Comparison of ENCODE assay signal across 8 mouse cellular contexts in genomic region chr4:133832945-133833874, GRCm38 (mm10). TPM values are rescaled to one million over a fixed set of nuclear protein-coding genes. Genes with fewer than 3 reads are reported as not detected.
DNase-seq lines count a peak whose midpoint lies in the region; ATAC-seq and TF ChIP-seq lines count a peak whose summit lies in the region.
"Had no signal": no experiment of that assay in that cellular context is flagged by ENCODE, and none has a peak within 500 bp of the region (broad histone marks: within the 10 kb centered on the region; RNA-seq: fewer than 3 reads in every experiment).

No protein-coding gene starts in this region.

- H3K36me3 ChIP-seq in kidney, postnatal 0 days (ENCODE audit: insufficient read depth, low read length): no peaks in the 10 kb centered on the region
- no peaks in the 10 kb centered on the region for H3K36me3 ChIP-seq in heart, embryonic 15.5 days
- H3K36me3 ChIP-seq: neural tube, embryonic 13.5 days had no signal

- no peak overlapping the region for H3K27ac ChIP-seq in kidney, postnatal 0 days
- H3K27ac ChIP-seq in heart, embryonic 15.5 days: peak overlapping the region; percentile 41; the same call in 1 of the 2 replicates
- H3K27ac ChIP-seq: neural tube, embryonic 13.5 days had no signal

- no peak overlapping the region for H3K9ac ChIP-seq in kidney, postnatal 0 days (ENCODE audit: low read depth, low read length)
- no peak overlapping the region for H3K9ac ChIP-seq in heart, embryonic 15.5 days
- H3K9ac ChIP-seq: neural tube, embryonic 13.5 days had no signal

- ATAC-seq in kidney, postnatal 0 days (replicated peaks; ENCODE audit: low FRiP score, low read depth): no peak
- ATAC-seq in heart, embryonic 15.5 days (replicated peaks; ENCODE audit: insufficient number of reproducible peaks, insufficient read depth, low FRiP score, low read depth): no peak; the same call in 1 of the 2 replicates
- ATAC-seq in megakaryocyte progenitor cell, adult 5-6 weeks (replicated peaks; ENCODE audit: poor library complexity): peak; percentile 40
- no peak for ATAC-seq in megakaryocyte-erythroid progenitor cell, adult 5-6 weeks (replicated peaks; ENCODE audit: low FRiP score, low TSS enrichment, poor library complexity, severe bottlenecking)

- TF ChIP-seq CTCF in kidney, postnatal 0 days (IDR thresholded peaks at IDR 0.05; ENCODE audit: low read depth): peak; percentile 59

- no peak overlapping the region for H3K4me3 ChIP-seq in kidney, postnatal 0 days (replicated peaks; ENCODE audit: low read depth, low read length)
- H3K4me3 ChIP-seq in heart, embryonic 15.5 days: no peak overlapping the region
- H3K4me3 ChIP-seq: neural tube, embryonic 13.5 days had no signal

- WGBS in kidney, postnatal 0 days: 56% methylated on average over 15 of the region's 15 CpGs
- 47% methylated on average over 15 of the region's 15 CpGs for WGBS in heart, embryonic 15.5 days

- peak; percentile 72 for DNase-seq in kidney, postnatal 0 days (ENCODE audit: low spot score)
- no peak for DNase-seq in kidney, adult 11 months
- peak; percentile 96 for DNase-seq in R1 (ENCODE audit: low read depth, low spot score)
- no peak for DNase-seq in layer of hippocampus, postnatal 36 days

- no peak overlapping the region for H3K4me2 ChIP-seq in kidney, postnatal 0 days (ENCODE audit: low read length)
- no peak overlapping the region for H3K4me2 ChIP-seq in heart, embryonic 15.5 days
- H3K4me2 ChIP-seq: neural tube, embryonic 13.5 days had no signal

- H3K4me1 ChIP-seq in kidney, postnatal 0 days (replicated peaks; ENCODE audit: insufficient read depth, low read length): 0 out of 2 replicates have a peak, but pooled peaks cover 4% of the 10 kb centered on the region
- H3K4me1 ChIP-seq in heart, embryonic 15.5 days (replicated peaks): peaks cover 14% of the 10 kb centered on the region

- H3K9me3 ChIP-seq in kidney, postnatal 0 days (replicated peaks; ENCODE audit: low read length): no peaks in the 10 kb centered on the region
- H3K9me3 ChIP-seq in heart, embryonic 15.5 days (replicated peaks): no peaks in the 10 kb centered on the region
- H3K9me3 ChIP-seq: neural tube, embryonic 13.5 days had no signal

- H3K27me3 ChIP-seq in kidney, postnatal 0 days (ENCODE audit: insufficient read depth, low read length): no peaks in the 10 kb centered on the region
- H3K27me3 ChIP-seq in heart, embryonic 15.5 days: no peaks in the 10 kb centered on the region

RNA-seq across cellular contexts. Expression of gene Rps6ka1, which starts 54.4 kb away (rescaled TPM):
- 29.7 and 32.5 TPM in 2 replicates for polyA plus RNA-seq in kidney, postnatal 0 days (2015; fragmentation: Nextera tagmentation; extraction: Ambion mirVana)
- 12.6 and 20.5 TPM in 2 replicates for polyA plus RNA-seq in heart, embryonic 15.5 days (2015; fragmentation: Nextera tagmentation; extraction: Ambion mirVana)
- total RNA-seq in megakaryocyte progenitor cell, adult 5-6 weeks (2015): 96.7 and 112 TPM in 2 replicates
- total RNA-seq in megakaryocyte progenitor cell, adult 5-6 weeks (2017): 126 and 160 TPM in 2 replicates
- total RNA-seq in megakaryocyte-erythroid progenitor cell, adult 5-6 weeks (2014; fragmentation: Nextera tagmentation): 37.3 and 46.2 TPM in 2 replicates
- total RNA-seq in megakaryocyte-erythroid progenitor cell, adult 5-6 weeks (2017): 16.3 and 36.1 TPM in 2 replicates
- 10 to 100 TPM in 1 of 2 experiments, 1 to 10 TPM in 1; 9.6 to 11.3 TPM for total RNA-seq in layer of hippocampus, postnatal 36 days (2021)

Comparison
In these comparisons a context has a peak if more than half of its experiments do, and no peak if none do; other contexts are left out.
1. DNase-seq: peak in kidney, postnatal 0 days (single experiment) and R1 (single experiment); none in kidney, adult 11 months (single experiment) and layer of hippocampus, postnatal 36 days (0 of 2).